Mouse (Mus musculus) c-Kit-positive CD71-negative TER-119-negative erythroid progenitor cells, embryonic 14.5 days (primary cell): Measurements from ENCODE around the gene Det1.

Source experiments
- DNase-seq: peaks from one replicate; pipeline ENCODE4 v3.0.0-alpha.2; 2013; ENCODE audit warnings: low read depth

Gene Det1

GRCm38 (mm10) chr7:78782639-78783581 is 64.2 kb downstream of the Det1 start, which contains the start of the genes Mrps11 and Mrpl46:
Gene Mrps11 (plus strand): TSS chr7:78783119.
Gene Mrpl46 (minus strand): TSS chr7:78783531.
- DNase-seq, result peak; percentile 78

DNA sequence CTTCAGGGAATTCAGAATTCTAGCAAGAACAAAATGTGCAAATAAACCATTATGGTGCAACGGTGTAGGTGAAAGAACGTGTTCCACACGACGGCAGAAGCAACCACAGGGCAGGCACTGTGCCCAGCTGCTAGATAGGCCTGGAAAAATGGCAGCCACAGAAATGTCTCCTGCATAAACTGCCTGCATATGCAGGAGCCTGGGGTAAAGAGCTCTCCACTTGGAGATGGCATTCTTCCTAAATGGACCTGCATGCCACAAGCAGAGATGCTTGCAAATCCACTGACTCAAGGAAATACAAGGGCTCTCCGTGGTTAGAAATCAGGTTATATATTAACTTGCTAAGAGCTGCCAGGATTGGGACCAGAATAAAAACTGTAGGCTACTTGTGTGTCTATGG is 68.3 kb downstream of the Det1 start:
- DNase-seq, result no peak
